Mouse (Mus musculus): ENCODE measurements around the gene Slc6a20a. TPM values are rescaled to one million over a fixed set of nuclear protein-coding genes. Genes with fewer than 3 reads are reported as not detected.
"Not testable (repeated sequence)": the region's sequence is repeated elsewhere in the genome, so short reads cannot be mapped to it uniquely, and the experiment has no call there.

The Slc6a20a gene
- total and polyA plus RNA-seq, 3 experiments: not detected

GRCm38 (mm10) chr9:123665645-123666044, 13.0 kb downstream of the Slc6a20a start (continued):
- TF ChIP-seq GATA1 (IDR thresholded peaks at IDR 0.05; ENCODE audit: low read depth, low read length) (peak; percentile 39; the same call in 1 of the 2 replicates), ZC3H11A (IDR thresholded peaks at IDR 0.05; ENCODE audit: low read depth, low read length) (peak; percentile 67), E2F4 (IDR thresholded peaks at IDR 0.05; ENCODE audit: borderline replicate concordance, low read depth, low read length) (no peak), ELF1 (IDR thresholded peaks at IDR 0.05; ENCODE audit: low read depth, low read length) (no peak), MAX (IDR thresholded peaks at IDR 0.05; ENCODE audit: low read length) (no peak), BHLHE40 (IDR thresholded peaks at IDR 0.05; ENCODE audit: borderline replicate concordance, low read depth, low read length) (no peak), HCFC1 (IDR thresholded peaks at IDR 0.05; ENCODE audit: low read depth, low read length) (no peak), TAL1 (IDR thresholded peaks at IDR 0.05; ENCODE audit: low read length) (no peak), MAFK (IDR thresholded peaks at IDR 0.05; ENCODE audit: borderline replicate concordance, low read depth, low read length) (no peak), GABPA (IDR thresholded peaks at IDR 0.05; ENCODE audit: low read depth, low read length) (no peak), EP300 (IDR thresholded peaks at IDR 0.05; ENCODE audit: low read depth in 1 of 2, low read length in 2 of 2) (0 out of 4 replicates have a peak, but pooled peaks of 1 of the 2 experiments have one; percentile 12), MEF2A (IDR thresholded peaks at IDR 0.05; ENCODE audit: extremely low read depth, insufficient replicate concordance, low read depth, low read length, poor library complexity, severe bottlenecking) (no peak), POLR2AphosphoS2 (IDR thresholded peaks at IDR 0.05; ENCODE audit: low read length) (no peak), POLR2A (IDR thresholded peaks at IDR 0.05; ENCODE audit: control insufficient read depth in 1 of 2, insufficient read depth in 1 of 2, low read depth in 1 of 2, low read length in 2 of 2, poor library complexity in 1 of 2) (no peak), ETS1 (IDR thresholded peaks at IDR 0.05; ENCODE audit: low read depth, low read length) (no peak), UBTF (IDR thresholded peaks at IDR 0.05; ENCODE audit: borderline replicate concordance, insufficient read depth, low read depth, low read length) (no peak), CHD2 (IDR thresholded peaks at IDR 0.05; ENCODE audit: low read length) (no peak), MYB (IDR thresholded peaks at IDR 0.05; ENCODE audit: low read depth, low read length) (no peak), TBP (IDR thresholded peaks at IDR 0.05; ENCODE audit: low read depth, low read length) (no peak)

GRCm38 (mm10) chr9:123659986-123660676, 18.6 kb downstream of the Slc6a20a start:
- Histone ChIP-seq H3K36me3 (ENCODE audit: control insufficient read depth in 1 of 2, insufficient read depth in 2 of 2, low read length in 2 of 2) (peaks cover 0 to 13% of the 10 kb centered on the region in 2 experiments; a peak in 2 of 4 replicates), H3K4me1 (ENCODE audit: control insufficient read depth in 1 of 2, insufficient read depth in 2 of 2, low read length in 2 of 2) (peaks cover 12 to 14% of the 10 kb centered on the region in 2 experiments)
- DNase-seq (ENCODE audit: low read depth, low spot score); H3K9me3 ChIP-seq (replicated peaks; ENCODE audit: insufficient read depth, low read length); H3K27me3 ChIP-seq (ENCODE audit: control insufficient read depth in 1 of 2, insufficient read depth in 2 of 2, low read length in 2 of 2); H3K9ac ChIP-seq (ENCODE audit: control insufficient read depth, low read depth, low read length, poor library complexity, severe bottlenecking); H3K79me2 ChIP-seq (ENCODE audit: control insufficient read depth, insufficient read depth, low read length, poor library complexity); H3K27ac ChIP-seq (ENCODE audit: control insufficient read depth, low read depth, low read length); H3K4me3 ChIP-seq (ENCODE audit: control insufficient read depth in 1 of 2, insufficient read depth in 1 of 2, low read depth in 2 of 2, low read length in 2 of 2): not testable (repeated sequence)
